Mouse (Mus musculus) layer of hippocampus, adult 9-11 months (tissue): ENCODE data around the gene Bbof1.

Source experiments
- DNase-seq: peaks from one replicate; pipeline ENCODE4 v3.0.0; 2022

Bbof1 gene

DNA sequence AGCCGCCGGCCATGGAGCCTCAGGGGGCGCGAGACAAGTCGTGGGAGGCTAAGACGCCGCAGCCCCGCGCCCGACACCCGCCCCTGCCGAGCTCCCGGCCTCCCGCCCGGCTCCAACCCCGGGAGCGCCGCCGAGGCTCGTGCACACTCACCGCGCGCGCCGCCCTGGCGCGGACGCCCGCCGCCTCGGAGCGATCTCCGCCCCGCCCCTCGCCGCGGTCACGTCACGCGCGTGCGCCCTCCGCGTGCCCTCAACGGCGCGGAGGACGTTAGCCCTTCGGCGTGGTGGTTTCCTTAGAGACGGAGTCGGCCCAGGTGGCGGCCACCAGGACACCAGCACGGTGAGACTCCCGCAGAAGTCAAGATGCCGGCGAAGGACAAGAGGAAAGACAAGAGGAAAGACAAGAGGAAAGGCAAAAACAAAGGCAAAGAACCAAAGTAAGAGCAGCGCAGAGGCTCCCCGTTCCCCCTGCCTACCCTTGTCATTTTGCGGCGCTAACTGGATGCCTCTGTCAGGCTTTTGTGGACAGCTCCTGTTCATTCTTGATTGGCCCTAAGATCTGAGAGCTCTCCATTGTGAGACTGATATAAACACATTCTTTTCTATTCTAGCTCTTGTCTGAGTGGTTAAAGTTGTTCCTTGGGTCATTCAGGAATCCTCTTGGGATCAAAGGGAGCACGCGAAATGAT, at the start of gene Bbof1, which contains the start of gene Entpd5:
Gene Bbof1, plus strand, starts transcription at position 253 of the 689 bp plus-strand sequence.
Gene Entpd5, minus strand, starts transcription at position 211 of the 689 bp plus-strand sequence.
- peak; percentile 87 for DNase-seq

DNA sequence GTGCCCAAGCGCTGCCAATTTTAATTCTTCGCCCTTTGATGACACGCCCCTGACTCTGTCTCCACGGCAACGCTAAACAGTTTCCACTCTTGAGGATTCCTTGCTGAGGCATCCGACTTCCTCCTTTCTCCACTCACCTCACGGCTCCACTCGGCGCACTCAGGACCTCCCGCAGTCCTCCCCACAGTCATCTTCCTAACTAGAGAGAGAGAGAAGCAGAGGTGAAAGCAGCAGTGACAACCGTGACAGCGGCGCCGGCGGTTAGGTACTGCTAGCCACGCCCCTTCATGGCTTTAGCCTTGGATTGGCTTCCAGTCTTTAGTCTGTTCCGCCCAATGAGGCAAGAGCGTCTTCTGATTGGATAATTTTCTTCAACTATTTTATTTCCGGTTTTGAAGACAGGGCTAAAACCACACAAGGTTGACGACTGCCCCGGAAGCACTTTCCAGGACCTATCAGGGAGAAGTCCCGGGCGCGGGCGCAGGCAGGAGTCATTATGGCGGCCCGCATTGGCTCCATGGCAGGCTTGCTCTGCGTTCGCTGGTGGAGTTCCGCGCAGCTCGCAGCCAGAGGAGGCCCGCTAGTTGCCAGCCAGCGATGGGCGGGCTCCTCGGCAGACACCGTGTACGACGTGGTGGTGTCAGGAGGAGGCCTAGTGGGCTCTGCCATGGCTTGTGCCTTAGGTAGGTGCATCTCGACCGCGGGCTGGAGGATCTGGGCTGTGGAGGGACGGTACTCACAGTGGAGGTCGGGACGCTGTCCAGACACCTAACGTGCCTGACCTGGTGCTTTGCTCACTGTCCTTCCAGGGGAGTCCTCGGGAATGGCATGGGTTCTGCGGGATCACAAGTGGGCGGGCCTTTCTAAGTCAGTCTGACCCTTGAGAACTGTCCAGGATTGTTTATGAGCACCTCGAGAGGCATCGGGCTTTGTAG, 47.0 kb upstream of the Bbof1 start, which contains the start of the genes Coq6 and Fam161b:
Gene Coq6, plus strand, starts transcription at position 103 of the 935 bp plus-strand sequence.
Gene Fam161b, minus strand, starts transcription at position 279 of the 935 bp plus-strand sequence.
- peak; percentile 99 for DNase-seq

DNA sequence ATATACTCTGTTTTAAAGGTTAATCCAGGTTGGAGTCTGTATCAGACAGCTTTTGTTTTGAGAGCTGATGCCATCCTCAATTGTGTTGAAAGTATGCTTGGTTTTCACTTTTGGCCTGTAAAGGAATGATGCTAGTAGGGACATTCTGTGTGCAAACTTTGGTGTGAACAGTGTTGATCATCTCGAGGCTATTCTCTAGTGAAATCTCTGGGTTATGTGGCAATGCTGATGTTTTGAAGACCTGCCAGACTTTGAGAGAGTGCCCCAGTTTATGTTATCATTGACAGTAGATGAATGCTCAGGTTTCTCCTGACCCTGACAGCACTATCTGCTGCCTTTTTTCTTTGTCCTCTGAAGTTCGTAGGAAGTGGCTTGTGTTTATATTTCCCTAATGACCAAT, 46.0 kb upstream of the Bbof1 start:
- DNase-seq = no peak

DNA sequence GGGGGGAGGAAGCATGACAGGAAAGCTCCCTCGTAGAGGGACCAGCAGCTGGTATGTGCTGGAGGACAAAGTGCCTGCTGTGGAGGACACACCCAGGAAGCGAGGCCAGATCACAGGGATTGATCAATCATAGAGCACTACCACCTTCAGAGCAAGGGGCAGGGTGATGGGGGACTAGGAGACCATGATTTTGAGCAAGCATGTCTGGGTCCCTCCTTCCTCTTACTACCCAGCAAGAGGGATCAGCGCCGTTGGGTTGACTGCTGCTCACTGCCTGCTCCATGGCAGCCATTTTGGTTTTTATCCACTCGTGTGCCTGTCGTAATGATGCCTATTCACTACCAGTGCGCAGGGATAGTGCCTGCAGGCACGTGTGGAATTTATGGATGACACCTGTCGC, 44.6 kb upstream of the Bbof1 start:
- no peak for DNase-seq

DNA sequence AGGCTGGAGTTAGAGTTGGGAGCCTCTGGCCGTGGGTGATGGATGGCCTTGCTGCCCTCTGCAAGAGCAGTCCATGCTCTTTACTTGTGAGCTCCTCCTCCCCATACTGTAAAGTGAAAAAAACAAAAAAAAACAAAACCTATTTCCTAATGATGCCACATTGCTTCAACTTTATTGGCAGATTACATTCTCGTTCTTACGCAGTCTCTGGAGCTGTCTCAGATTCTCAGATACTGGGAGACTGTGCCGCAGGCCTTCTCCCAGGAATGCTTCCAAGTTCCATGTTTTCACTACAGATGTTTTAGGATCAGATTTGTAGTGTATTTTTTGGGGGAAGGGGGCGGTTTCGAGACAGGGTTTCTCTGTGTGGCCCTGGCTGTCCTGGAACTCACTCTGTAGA, 43.7 kb upstream of the Bbof1 start:
- no peak for DNase-seq

DNA sequence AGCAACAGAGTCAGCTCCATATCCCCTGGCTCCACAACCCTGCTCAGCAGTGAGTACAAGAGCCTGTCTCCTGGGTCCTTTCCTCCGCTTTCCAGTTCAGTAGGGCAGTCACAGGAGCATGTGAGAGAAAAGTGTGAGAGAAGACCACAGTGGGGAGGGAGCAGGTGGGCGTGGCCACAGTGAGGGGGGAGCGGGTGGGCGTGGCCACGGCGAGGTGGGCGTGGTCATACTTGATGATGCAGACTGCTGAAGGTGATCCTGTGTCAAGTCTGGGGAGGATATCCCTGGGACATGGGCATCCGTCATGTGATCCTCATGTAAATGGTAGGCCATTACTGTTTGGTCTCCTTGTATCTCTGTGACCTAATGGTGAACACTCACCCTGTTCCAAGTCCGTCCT, 41.9 kb upstream of the Bbof1 start:
- no peak for DNase-seq

DNA sequence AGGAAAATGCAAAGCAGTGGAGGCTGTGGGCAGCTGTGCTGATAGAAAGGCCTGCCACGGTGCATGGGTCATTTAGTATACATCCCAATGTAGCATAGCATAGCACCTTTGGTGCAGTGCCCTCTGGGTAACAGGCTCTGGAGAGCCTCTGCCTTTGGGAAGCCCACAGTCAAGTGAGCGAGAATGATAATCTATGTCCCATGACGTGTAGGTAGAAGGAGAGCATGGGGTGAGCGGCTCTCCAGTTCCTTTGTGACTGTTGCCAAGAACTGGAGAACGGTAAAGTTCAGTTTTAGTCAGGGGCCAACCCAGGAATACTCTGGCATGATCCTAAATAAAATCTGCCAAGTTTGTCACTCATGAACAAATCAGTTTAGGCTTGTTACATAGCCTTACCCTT, 37.2 kb upstream of the Bbof1 start:
- no peak for DNase-seq

DNA sequence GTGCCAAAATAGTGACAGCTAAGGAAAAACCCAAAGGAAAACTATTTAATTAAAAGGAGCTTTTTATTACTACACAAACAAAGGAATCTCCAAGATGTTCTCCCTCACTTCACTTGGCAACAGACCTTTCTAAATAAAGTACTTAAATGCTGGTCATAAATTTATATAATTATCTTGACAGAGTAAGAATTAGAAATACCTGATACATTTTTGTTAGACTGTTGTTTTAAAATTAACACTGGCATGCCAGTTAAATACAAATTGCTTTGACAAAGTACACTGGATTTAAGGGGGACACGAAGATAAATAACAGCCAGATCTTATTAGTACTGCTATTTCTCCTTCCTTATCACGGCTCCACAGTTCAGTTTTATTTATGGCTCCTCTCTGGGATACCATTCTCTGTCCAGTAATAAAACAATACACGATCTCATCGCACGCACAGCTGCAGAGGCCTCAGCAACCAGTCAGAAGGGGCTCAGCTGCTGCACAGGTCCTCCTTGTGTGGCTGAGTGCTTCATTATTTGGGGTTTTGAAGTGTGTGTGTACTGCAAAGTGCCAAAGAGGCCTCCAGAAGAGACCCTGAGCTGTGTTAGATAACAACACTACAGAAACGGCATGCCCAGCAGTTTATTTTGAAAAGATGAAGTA, 34.9 kb upstream of the Bbof1 start:
- DNase-seq = peak; percentile 33

DNA sequence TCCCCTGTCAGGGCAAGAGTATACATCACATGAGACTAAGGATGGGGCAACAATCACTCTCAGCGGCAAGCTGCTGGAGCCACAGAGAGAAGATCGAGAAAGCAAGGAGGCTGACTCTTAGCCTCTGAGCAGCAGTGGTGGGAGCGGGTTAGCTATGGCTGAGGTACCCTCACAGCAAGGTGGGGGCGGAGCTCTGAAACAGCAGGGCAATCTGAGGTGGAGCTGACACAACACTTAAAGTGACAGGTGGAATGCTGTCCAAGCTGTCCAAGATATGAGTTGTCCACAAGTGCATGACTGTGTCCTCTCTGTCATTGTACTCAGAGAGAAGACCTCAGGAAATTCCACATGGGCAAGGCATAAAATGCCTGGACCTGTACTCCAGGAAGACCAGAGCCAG, 26.5 kb upstream of the Bbof1 start:
- no peak for DNase-seq

DNA sequence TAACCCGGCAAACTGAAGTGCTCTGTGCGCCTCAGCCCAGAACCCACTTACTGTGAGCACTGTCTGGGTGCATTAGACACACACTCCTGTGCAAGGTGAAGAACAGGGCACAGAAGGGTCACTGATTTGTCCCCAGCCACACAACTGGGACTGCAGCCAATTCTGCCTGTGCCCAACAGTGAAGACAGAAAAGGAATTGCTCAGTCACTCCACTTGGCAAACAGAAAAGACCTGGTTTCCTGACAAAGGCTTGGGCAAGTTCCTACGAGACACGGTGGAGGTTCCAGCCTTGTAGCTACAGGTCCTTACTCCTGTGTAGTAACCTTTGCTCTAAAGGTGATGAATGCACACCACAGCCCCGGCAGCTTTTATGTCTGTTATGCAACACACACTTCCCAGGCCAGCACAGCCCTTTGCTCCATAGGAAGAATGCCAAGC, 24.2 kb upstream of the Bbof1 start:
- no peak for DNase-seq

DNA sequence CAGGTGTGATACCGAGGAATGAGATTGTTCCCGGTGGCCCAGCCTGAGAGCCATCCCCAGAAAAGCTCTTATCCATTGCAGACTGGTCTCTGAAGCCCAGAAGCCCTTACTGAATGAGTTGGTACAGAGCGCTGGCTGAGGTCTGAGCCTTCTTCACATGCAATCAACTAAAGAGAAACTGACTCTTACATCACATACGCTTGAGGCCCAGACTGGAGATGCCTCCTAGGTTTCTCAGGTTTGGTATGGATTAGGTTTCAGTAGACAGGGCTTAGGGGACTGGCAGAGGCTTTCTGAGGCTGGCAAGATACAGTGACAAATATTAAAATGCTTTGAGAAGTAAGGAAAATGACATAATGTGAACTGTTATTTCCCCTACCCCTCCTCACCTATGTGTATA, 23.5 kb upstream of the Bbof1 start:
- DNase-seq = no peak

DNA sequence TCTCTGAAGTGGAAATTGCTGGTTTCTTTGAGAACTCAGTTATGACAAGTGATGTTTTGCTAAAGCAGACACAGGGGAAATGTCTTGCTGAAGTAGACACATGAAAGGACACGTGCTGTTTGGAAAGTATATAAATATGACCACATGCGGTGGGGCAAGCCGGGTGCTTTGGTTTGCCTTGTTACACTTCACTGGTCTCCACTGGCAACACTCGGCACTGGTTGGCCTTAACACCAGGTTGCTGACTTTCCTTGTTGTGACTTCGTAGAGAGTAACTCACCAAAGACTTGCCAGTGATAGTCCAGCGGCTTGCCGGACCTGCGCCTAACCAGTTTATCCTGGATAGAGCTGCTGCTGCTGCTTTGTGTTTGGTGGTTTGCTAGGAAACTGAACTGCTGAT, 20.8 kb upstream of the Bbof1 start:
- no peak for DNase-seq

DNA sequence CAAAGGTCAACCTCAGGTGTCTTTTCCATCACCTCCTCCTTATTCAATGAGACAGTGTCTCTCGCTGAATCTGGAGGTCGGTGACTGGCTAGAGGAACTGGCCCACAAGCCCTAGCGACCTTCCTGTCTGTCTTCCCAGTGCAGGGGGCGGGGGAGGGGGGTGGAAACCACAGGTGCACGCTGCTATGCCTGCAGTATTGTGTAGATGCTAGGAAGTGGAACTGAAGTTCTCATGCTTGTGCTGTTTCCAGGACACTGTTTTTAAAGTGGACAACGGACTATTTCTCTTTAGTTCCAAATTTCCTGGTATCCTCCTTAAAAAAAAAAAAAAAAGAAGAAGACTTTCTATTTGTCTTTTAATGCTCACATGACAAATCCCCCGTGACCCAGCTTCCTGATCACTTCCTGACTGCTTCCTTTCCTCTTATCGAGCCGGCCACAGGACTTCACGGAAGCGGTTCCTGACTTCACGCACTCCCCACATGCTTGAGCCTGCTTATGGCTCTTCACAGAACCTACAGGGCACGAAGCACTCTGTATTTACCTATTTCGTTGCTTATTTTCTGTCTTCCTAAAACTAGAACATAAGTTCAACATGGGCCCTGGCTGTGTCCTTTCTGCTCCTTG, 20.0 kb upstream of the Bbof1 start:
- no peak for DNase-seq

DNA sequence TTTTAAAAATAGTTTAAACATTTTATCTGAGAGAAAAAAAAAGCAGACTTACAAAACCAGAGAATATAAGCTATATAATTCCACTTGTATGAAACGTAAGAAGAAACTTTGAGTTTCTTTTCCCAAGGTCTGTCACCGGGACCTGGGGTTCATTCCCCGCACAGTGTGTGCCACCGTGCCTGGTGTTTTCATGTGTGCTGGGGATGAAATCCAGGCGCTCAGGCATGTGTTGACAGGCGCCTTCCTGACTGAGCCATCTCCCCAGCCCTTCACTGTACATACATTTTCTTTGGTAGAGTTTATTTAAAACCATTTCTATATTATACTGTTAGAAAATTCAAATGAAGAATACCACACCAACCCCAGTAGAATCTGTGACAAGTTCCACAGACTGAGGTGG, 18.5 kb upstream of the Bbof1 start:
- no peak for DNase-seq

DNA sequence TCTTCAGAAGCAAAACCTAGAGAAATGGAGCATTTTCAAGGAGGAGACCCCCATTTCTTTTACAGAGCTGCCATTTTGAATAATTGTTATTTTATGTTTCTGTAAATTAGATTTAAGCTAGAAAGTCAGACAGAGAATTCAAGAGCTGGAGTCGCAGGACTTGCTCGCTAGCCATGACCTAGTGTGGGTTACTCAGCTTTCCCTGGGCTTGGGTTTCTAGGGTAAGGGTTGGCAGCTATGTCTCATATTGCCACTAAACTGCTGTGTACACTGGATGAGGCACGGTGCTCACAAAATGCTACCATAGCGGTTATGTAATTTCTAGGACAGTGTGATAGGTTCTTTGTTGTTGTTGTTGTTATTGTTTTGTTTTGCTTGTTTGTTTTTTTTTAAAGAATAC, 16.2 kb upstream of the Bbof1 start:
- DNase-seq = no peak

DNA sequence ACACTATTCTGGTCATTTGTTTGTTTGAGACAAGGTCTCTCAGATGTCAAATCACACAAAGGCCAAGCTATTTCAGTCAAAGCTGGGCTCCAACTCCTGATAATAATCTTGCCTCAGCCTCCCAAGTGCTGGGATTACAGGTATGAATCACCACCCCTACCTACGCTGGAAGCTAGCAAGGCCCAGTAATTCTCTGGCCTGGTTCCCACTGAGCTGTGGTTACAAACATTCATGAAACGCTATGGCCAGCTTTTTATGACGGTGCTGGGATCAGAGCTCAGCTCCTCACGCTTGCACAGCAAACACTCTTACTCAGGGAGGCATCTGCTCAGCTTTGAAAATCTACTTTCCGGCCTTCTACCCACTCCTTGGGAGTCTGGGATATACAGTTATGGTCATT, 15.0 kb upstream of the Bbof1 start:
- no peak for DNase-seq

DNA sequence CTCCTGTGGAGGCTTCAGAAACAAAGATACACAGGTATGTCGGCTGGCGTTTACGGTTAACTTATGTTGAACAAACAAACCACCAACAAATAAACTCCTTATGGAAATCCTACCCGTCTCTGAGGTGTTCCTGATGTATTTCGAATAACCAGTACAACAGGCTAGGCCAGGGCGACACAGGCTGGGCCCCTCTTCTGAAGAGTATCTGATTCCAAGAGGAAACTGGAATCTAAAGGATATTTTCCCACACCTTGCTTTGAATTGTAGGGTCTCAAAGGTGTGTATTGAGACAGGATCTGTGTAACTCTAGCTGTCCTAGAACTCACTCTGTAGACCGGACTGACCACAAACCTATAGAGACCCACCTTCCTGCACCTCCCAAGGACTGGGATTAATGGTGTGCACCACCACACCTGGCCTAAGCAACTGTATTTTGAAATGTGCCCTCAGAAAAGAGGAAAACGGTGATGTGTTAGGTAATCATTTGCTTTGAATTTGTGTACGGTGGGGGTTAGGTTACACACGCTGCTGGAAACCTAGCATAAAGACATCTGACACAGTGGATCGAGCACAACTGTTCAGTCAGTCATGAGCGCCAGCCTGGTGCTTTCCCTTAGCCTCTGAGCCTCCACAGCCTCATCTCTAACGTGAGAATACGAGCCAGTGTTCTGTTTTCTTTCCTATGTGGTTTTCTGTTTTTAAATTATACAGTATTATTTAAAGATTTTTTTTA, 11.8 kb upstream of the Bbof1 start:
- DNase-seq = no peak

DNA sequence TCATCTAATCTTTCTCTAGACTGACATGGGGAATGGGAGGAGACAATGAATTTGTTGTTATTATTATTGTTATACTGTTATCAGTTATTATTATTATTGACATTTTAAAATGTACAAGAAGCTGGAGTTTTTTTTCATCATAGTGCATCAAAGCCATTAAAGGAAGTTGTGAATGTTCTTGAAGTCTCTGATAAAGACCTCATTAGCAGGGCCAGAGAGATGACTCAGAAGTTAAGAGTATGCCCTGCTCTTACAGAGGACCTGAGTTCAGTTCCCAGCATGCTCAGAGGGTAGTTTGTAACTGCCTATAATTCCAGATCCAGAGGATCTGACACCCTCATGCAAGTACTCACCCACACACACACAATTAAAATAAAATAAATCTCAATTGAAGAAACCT, 11.2 kb upstream of the Bbof1 start:
- no peak for DNase-seq

DNA sequence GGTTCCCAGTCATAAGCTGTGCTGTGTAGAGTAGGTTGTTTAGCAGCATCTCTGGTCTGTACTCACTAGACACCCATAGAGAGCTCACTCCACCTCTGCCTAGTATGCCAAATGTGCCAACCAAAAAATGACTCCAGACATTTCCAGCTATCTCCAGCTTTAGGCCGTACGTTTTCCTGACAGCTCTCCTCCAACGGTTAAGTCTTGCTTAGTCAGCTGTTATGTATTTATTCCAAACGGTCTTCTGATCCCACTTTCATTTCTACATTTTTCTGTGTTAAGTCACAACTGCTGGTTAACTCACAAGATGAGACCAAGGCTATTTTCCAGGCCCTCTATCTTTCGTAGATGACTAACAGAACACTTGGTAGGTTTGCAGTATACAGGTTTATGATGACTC, 10.2 kb upstream of the Bbof1 start:
- no peak for DNase-seq

DNA sequence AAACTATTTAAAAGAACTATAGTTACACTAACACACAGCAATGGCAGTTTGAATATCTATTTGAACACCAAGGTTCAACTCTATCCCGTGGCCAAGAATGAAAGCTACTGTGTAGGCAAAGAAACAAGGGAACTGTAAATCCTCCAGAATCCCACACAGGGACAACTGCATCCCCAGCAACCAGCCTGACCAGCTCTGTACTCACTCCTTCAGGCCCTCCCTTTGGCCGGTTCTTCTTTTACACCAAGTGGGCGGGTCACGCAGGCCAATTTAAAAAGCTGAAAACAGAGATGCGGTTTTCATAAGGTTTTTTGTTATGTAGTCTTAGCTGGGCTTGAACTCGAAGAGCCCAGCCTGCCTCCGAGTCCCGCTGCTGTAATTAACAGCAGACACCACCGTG, 9.7 kb upstream of the Bbof1 start:
- no peak for DNase-seq

DNA sequence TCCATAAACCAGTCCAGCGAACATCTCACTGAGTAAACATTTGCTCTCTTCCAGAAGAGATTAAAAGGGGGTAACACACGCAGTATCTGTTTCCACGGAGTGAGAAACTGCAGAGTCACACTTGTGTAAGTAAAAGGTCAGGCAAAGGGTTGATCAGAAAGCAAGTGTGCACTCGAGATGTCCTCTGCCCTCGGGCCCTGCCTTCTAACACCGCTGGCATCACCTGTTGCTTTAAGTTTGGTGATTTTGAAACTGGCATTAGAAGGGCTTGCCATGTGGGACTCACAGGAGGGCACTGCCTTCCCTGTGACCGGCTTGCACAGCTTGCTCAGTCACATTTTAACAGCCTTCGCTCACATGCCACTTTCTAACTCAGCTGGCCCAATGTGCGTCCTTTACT, 9.2 kb upstream of the Bbof1 start:
- no peak for DNase-seq

DNA sequence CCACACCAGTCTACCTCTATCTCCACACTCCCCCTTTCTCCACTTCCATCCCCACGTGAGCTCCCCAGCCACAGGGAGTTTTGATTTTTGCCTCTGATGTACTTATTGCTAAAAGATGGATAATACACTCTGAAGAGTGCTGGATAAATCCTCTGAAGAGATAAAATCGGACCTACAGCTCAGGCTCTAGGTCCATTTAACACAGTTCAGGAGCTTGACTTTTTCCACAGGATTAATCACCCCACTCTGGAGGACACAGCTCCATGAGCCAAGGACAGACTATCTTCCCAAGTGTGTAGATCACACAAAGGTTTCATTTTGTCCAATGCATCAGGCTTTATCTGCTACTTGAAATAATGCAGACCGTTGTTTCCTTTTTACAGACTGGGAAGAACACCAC, 8.8 kb upstream of the Bbof1 start:
- no peak for DNase-seq
